Mouse (Mus musculus): ENCODE data around the gene Slu7. TPM values are rescaled to one million over a fixed set of nuclear protein-coding genes. Genes with fewer than 3 reads are reported as not detected.

The Slu7 gene
- 0.71 and 2.3 TPM in 2 replicates for polyA plus RNA-seq (2012; rRNA removed)

GRCm38 (mm10) chr11:43433254-43434023 lies at the start of gene Slu7:
Gene Slu7, plus strand, starts transcription at chr11:43433744.
- Histone ChIP-seq H3K36me3 (ENCODE audit: control insufficient read depth, insufficient read depth, low read length) (peaks cover 12% of the 10 kb centered on the region), H3K27ac (ENCODE audit: insufficient read depth, low read depth, low read length) (no peak within 1 kb of the TSS), H3K4me3 (ENCODE audit: low read depth, low read length) (peak within 1 kb of the TSS; percentile 85), H3K27me3 (ENCODE audit: control insufficient read depth, insufficient read depth, low read length) (no peaks in the 10 kb centered on the region), H3K4me1 (ENCODE audit: control insufficient read depth, insufficient read depth, insufficient read length, low read length) (peaks cover 6% of the 10 kb centered on the region; the same call in 1 of the 2 replicates)
- 8% methylated on average over 38 of the region's 38 CpGs for WGBS
- TF ChIP-seq POLR2A (IDR thresholded peaks at IDR 0.05; ENCODE audit: low read depth, low read length) (peak; percentile 31; the same call in 1 of the 2 replicates), CTCF (IDR thresholded peaks at IDR 0.05; ENCODE audit: extremely low read depth, insufficient read length, insufficient replicate concordance, low read depth, low read length) (no peak)

GRCm38 (mm10) chr11:43385055-43385649 lies 48.4 kb upstream of the Slu7 start:
- TF ChIP-seq POLR2A (IDR thresholded peaks at IDR 0.05; ENCODE audit: low read depth, low read length) (peak; percentile 63), CTCF (IDR thresholded peaks at IDR 0.05; ENCODE audit: extremely low read depth, insufficient read length, insufficient replicate concordance, low read depth, low read length) (no peak)

GRCm38 (mm10) chr11:43385716-43386115 lies 47.8 kb upstream of the Slu7 start:
- no peak for TF ChIP-seq POLR2A (IDR thresholded peaks at IDR 0.05; ENCODE audit: low read depth, low read length)
- no peak for TF ChIP-seq CTCF (IDR thresholded peaks at IDR 0.05; ENCODE audit: extremely low read depth, insufficient read length, insufficient replicate concordance, low read depth, low read length)
- Histone ChIP-seq H3K4me1 (ENCODE audit: control insufficient read depth, insufficient read depth, insufficient read length, low read length) (peaks cover 5% of the 10 kb centered on the region; the same call in 1 of the 2 replicates), H3K4me3 (ENCODE audit: low read depth, low read length) (peak overlapping the region; percentile 58), H3K27ac (ENCODE audit: insufficient read depth, low read depth, low read length) (no peak overlapping the region), H3K27me3 (ENCODE audit: control insufficient read depth, insufficient read depth, low read length) (no peaks in the 10 kb centered on the region), H3K36me3 (ENCODE audit: control insufficient read depth, insufficient read depth, low read length) (no peaks in the 10 kb centered on the region)
- WGBS = 8% methylated on average over 8 of the region's 8 CpGs

More at GRCm38 (mm10) chr11:43385055-43385649, 48.4 kb upstream of the Slu7 start:
- no peaks in the 10 kb centered on the region for H3K27me3 ChIP-seq (ENCODE audit: control insufficient read depth, insufficient read depth, low read length)
- H3K4me3 ChIP-seq (ENCODE audit: low read depth, low read length) = peak overlapping the region; percentile 58
- WGBS = under 1% methylated on average over 18 of the region's 18 CpGs
- H3K36me3 ChIP-seq (ENCODE audit: control insufficient read depth, insufficient read depth, low read length) = no peaks in the 10 kb centered on the region
- H3K27ac ChIP-seq (ENCODE audit: insufficient read depth, low read depth, low read length) = peak overlapping the region; percentile 57
- peaks cover 5% of the 10 kb centered on the region; the same call in 1 of the 2 replicates for H3K4me1 ChIP-seq (ENCODE audit: control insufficient read depth, insufficient read depth, insufficient read length, low read length)

- H3K4me3 ChIP-seq (ENCODE audit: low read depth, low read length) = no peak overlapping the region
- no peaks in the 10 kb centered on the region for H3K27me3 ChIP-seq (ENCODE audit: control insufficient read depth, insufficient read depth, low read length)
- no peaks in the 10 kb centered on the region for H3K36me3 ChIP-seq (ENCODE audit: control insufficient read depth, insufficient read depth, low read length)
- WGBS = 85% methylated on average over 14 of the region's 14 CpGs
- peaks cover 5% of the 10 kb centered on the region; the same call in 1 of the 2 replicates for H3K4me1 ChIP-seq (ENCODE audit: control insufficient read depth, insufficient read depth, insufficient read length, low read length)
- no peak overlapping the region for H3K27ac ChIP-seq (ENCODE audit: insufficient read depth, low read depth, low read length)
- TF ChIP-seq CTCF (IDR thresholded peaks at IDR 0.05; ENCODE audit: extremely low read depth, insufficient read length, insufficient replicate concordance, low read depth, low read length) (no peak), POLR2A (IDR thresholded peaks at IDR 0.05; ENCODE audit: low read depth, low read length) (no peak)
These were observed 46.3 kb upstream of the Slu7 start for GRCm38 (mm10) chr11:43387004-43387880.

- Histone ChIP-seq H3K27ac (ENCODE audit: insufficient read depth, low read depth, low read length) (peak overlapping the region; percentile 53), H3K4me1 (ENCODE audit: control insufficient read depth, insufficient read depth, insufficient read length, low read length) (peaks cover 5% of the 10 kb centered on the region; the same call in 1 of the 2 replicates), H3K4me3 (ENCODE audit: low read depth, low read length) (no peak overlapping the region; the same call in 1 of the 2 replicates), H3K36me3 (ENCODE audit: control insufficient read depth, insufficient read depth, low read length) (no peaks in the 10 kb centered on the region), H3K27me3 (ENCODE audit: control insufficient read depth, insufficient read depth, low read length) (no peaks in the 10 kb centered on the region)
- no peak for TF ChIP-seq POLR2A (IDR thresholded peaks at IDR 0.05; ENCODE audit: low read depth, low read length)
- TF ChIP-seq CTCF (IDR thresholded peaks at IDR 0.05; ENCODE audit: extremely low read depth, insufficient read length, insufficient replicate concordance, low read depth, low read length) = no peak
- 65% methylated on average over 21 of the region's 21 CpGs for WGBS
These were observed 45.1 kb upstream of the Slu7 start for GRCm38 (mm10) chr11:43388122-43389097.

GRCm38 (mm10) chr11:43389118-43389517 lies 44.4 kb upstream of the Slu7 start:
- no peak overlapping the region for H3K27ac ChIP-seq (ENCODE audit: insufficient read depth, low read depth, low read length)
- TF ChIP-seq POLR2A (IDR thresholded peaks at IDR 0.05; ENCODE audit: low read depth, low read length) (no peak), CTCF (IDR thresholded peaks at IDR 0.05; ENCODE audit: extremely low read depth, insufficient read length, insufficient replicate concordance, low read depth, low read length) (no peak)
- WGBS = 86% methylated on average over 7 of the region's 7 CpGs

More at GRCm38 (mm10) chr11:43389118-43389517, 44.4 kb upstream of the Slu7 start:
- H3K4me1 ChIP-seq (ENCODE audit: control insufficient read depth, insufficient read depth, insufficient read length, low read length) = peaks cover 9% of the 10 kb centered on the region; the same call in 1 of the 2 replicates
- no peaks in the 10 kb centered on the region for H3K27me3 ChIP-seq (ENCODE audit: control insufficient read depth, insufficient read depth, low read length)
- no peaks in the 10 kb centered on the region for H3K36me3 ChIP-seq (ENCODE audit: control insufficient read depth, insufficient read depth, low read length)
- no peak overlapping the region for H3K4me3 ChIP-seq (ENCODE audit: low read depth, low read length)
